7 mouse cellular contexts compared by ENCODE assay signal in the genomic region with DNA sequence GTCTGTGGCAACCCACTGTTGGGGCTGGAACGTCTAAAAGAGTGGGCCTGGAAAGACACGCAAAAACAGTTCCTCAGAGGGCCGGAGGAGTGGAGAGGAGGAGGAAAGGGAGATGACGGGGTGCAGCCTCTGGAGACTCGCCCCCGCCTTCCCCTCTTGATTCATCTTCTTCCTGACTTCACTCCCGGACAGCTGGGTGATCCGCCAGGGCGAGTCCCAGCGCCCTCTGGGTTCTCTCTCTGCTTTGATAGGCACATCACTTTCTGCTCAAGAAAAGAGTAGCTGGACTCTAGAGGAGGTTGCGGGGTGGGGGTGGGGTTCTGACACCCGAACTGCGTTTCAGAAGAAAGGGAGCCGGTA. TPM values are rescaled to one million over a fixed set of nuclear protein-coding genes. Genes with fewer than 3 reads are reported as not detected.
DNase-seq lines count a peak whose midpoint lies in the region; ATAC-seq and TF ChIP-seq lines count a peak whose summit lies in the region.

No protein-coding gene starts in this region.

- no peaks in the 10 kb centered on the region for H3K27me3 ChIP-seq in intestine, embryonic 15.5 days (replicated peaks)
- H3K27me3 ChIP-seq in limb, embryonic 13.5 days = no peaks in the 10 kb centered on the region
- H3K27me3 ChIP-seq in midbrain, embryonic 12.5 days = no peaks in the 10 kb centered on the region
- H3K27me3 ChIP-seq in small intestine, adult 2 months (ENCODE audit: control insufficient read depth, insufficient read depth, low read length) = no peaks in the 10 kb centered on the region

- no peaks in the 10 kb centered on the region for H3K36me3 ChIP-seq in intestine, embryonic 15.5 days
- peaks cover 14% of the 10 kb centered on the region for H3K36me3 ChIP-seq in limb, embryonic 13.5 days
- H3K36me3 ChIP-seq in midbrain, embryonic 12.5 days = no peaks in the 10 kb centered on the region; the same call in 1 of the 2 replicates
- no peaks in the 10 kb centered on the region for H3K36me3 ChIP-seq in small intestine, adult 2 months (ENCODE audit: control insufficient read depth, insufficient read depth, low read length)

- H3K4me1 ChIP-seq in intestine, embryonic 15.5 days (replicated peaks) = peaks cover 8% of the 10 kb centered on the region; the same call in 1 of the 2 replicates
- peaks cover 32% of the 10 kb centered on the region for H3K4me1 ChIP-seq in limb, embryonic 13.5 days
- H3K4me1 ChIP-seq in midbrain, embryonic 12.5 days = peaks cover 26% of the 10 kb centered on the region
- H3K4me1 ChIP-seq in small intestine, adult 2 months (ENCODE audit: control insufficient read depth, insufficient read depth, insufficient read length, low read length) = peaks cover 11% of the 10 kb centered on the region; the same call in 1 of the 2 replicates

- H3K9ac ChIP-seq in intestine, embryonic 15.5 days = peak overlapping the region; percentile 71
- peak overlapping the region; percentile 80 for H3K9ac ChIP-seq in limb, embryonic 13.5 days
- peak overlapping the region; percentile 71 for H3K9ac ChIP-seq in midbrain, embryonic 12.5 days (replicated peaks)

- peak; percentile 18 for ATAC-seq in intestine, embryonic 15.5 days
- no peak for ATAC-seq in limb, embryonic 13.5 days (ENCODE audit: low FRiP score, low read depth)
- no peak for ATAC-seq in midbrain, embryonic 12.5 days (ENCODE audit: low FRiP score, low read depth)

- no peaks in the 10 kb centered on the region for H3K9me3 ChIP-seq in intestine, embryonic 15.5 days
- no peaks in the 10 kb centered on the region for H3K9me3 ChIP-seq in limb, embryonic 13.5 days
- no peaks in the 10 kb centered on the region for H3K9me3 ChIP-seq in midbrain, embryonic 12.5 days

- peak overlapping the region; percentile 91 for H3K4me3 ChIP-seq in intestine, embryonic 15.5 days (replicated peaks)
- peak overlapping the region; percentile 85 for H3K4me3 ChIP-seq in limb, embryonic 13.5 days
- H3K4me3 ChIP-seq in midbrain, embryonic 12.5 days = peak overlapping the region; percentile 87
- H3K4me3 ChIP-seq in small intestine, adult 2 months (ENCODE audit: low read depth, low read length) = peak overlapping the region; percentile 75

- peak overlapping the region; percentile 83 for H3K4me2 ChIP-seq in intestine, embryonic 15.5 days (replicated peaks)
- H3K4me2 ChIP-seq in limb, embryonic 13.5 days (replicated peaks) = peak overlapping the region; percentile 86
- H3K4me2 ChIP-seq in midbrain, embryonic 12.5 days (replicated peaks) = peak overlapping the region; percentile 88

- H3K27ac ChIP-seq in intestine, embryonic 15.5 days = peak overlapping the region; percentile 82
- H3K27ac ChIP-seq in limb, embryonic 13.5 days = peak overlapping the region; percentile 75
- peak overlapping the region; percentile 77 for H3K27ac ChIP-seq in midbrain, embryonic 12.5 days (replicated peaks)
- H3K27ac ChIP-seq in small intestine, adult 2 months (ENCODE audit: insufficient read depth, low read depth, low read length) = peak overlapping the region; percentile 76

- TF ChIP-seq CTCF in small intestine, adult 2 months (IDR thresholded peaks at IDR 0.05; ENCODE audit: extremely low read depth, insufficient read length, insufficient replicate concordance, low read depth, low read length) = no peak

- TF ChIP-seq POLR2A in small intestine, adult 2 months (IDR thresholded peaks at IDR 0.05; ENCODE audit: low read depth, low read length) = peak; percentile 15; the same call in 1 of the 2 replicates

- WGBS in intestine, embryonic 15.5 days = under 1% methylated on average over 14 of the region's 14 CpGs
- WGBS in limb, embryonic 13.5 days = under 1% methylated on average over 14 of the region's 14 CpGs
- 0% methylated on average over 14 of the region's 14 CpGs for WGBS in midbrain, embryonic 12.5 days
- WGBS in small intestine, adult 2 months = under 1% methylated on average over 14 of the region's 14 CpGs

- intact Hi-C loops in gastrocnemius, postnatal 36 days (cut with DNase I) = no loop called here

- peak; percentile 68 for DNase-seq in T-cell, adult 2 months (ENCODE audit: low spot score)
- peak; percentile 46 for DNase-seq in embryo, embryonic 10 days (ENCODE audit: low spot score)
- peak; percentile 40 to 47 for DNase-seq in gastrocnemius, postnatal 36 days

RNA-seq across cellular contexts. Expression of a gene that starts 0.4 kb away (rescaled TPM):
- 1 to 10 TPM; 5.3 to 6.3 TPM for total RNA-seq in gastrocnemius, postnatal 36 days (2021)
- polyA plus RNA-seq in intestine, embryonic 15.5 days (2015; fragmentation: Nextera tagmentation; extraction: Ambion mirVana) = 44.5 and 51.6 TPM in 2 replicates
- polyA plus RNA-seq in limb, embryonic 13.5 days (2015; fragmentation: Nextera tagmentation; extraction: Ambion mirVana) = 58.2 and 58.3 TPM in 2 replicates
- 53.0 and 57.7 TPM in 2 replicates for polyA plus RNA-seq in midbrain, embryonic 12.5 days (2016; fragmentation: Nextera tagmentation; extraction: Ambion mirVana)
- 2.8 and 4.8 TPM in 2 replicates for polyA plus RNA-seq in small intestine, adult 2 months (2012; rRNA removed)

RNA-seq across cellular contexts. Expression of a gene that starts 0.6 kb away (rescaled TPM):
- 1 to 10 TPM; 8.8 to 9.3 TPM for total RNA-seq in gastrocnemius, postnatal 36 days (2021)
- 15.4 and 19.5 TPM in 2 replicates for polyA plus RNA-seq in intestine, embryonic 15.5 days (2015; fragmentation: Nextera tagmentation; extraction: Ambion mirVana)
- 24.9 and 27.2 TPM in 2 replicates for polyA plus RNA-seq in limb, embryonic 13.5 days (2015; fragmentation: Nextera tagmentation; extraction: Ambion mirVana)
- 26.0 and 28.1 TPM in 2 replicates for polyA plus RNA-seq in midbrain, embryonic 12.5 days (2016; fragmentation: Nextera tagmentation; extraction: Ambion mirVana)
- polyA plus RNA-seq in small intestine, adult 2 months (2012; rRNA removed) = 19.9 and 28.1 TPM in 2 replicates
